Mouse (Mus musculus): Measurements from ENCODE around the gene Mtus2. TPM values are rescaled to one million over a fixed set of nuclear protein-coding genes. Genes with fewer than 3 reads are reported as not detected.

Gene Mtus2
- total and polyA plus RNA-seq, 3 experiments = 0.08 TPM; not detected in 2

GRCm38 (mm10) chr5:148244471-148244870, 287.4 kb downstream of the Mtus2 start:
- Histone ChIP-seq H3K27me3 (ENCODE audit: control insufficient read depth in 1 of 2, insufficient read depth in 2 of 2, low read length in 2 of 2) (no peaks in the 10 kb centered on the region), H3K36me3 (ENCODE audit: control insufficient read depth in 1 of 2, insufficient read depth in 2 of 2, low read length in 2 of 2) (no peaks in the 10 kb centered on the region), H3K4me1 (ENCODE audit: control insufficient read depth in 1 of 2, insufficient read depth in 2 of 2, low read length in 2 of 2) (no peaks in the 10 kb centered on the region), H3K4me3 (ENCODE audit: control insufficient read depth in 1 of 2, insufficient read depth in 1 of 2, low read depth in 2 of 2, low read length in 2 of 2) (no peak overlapping the region), H3K9ac (ENCODE audit: control insufficient read depth, low read depth, low read length, poor library complexity, severe bottlenecking) (no peak overlapping the region), H3K27ac (ENCODE audit: control insufficient read depth, low read depth, low read length) (no peak overlapping the region), H3K9me3 (replicated peaks; ENCODE audit: insufficient read depth, low read length) (no peaks in the 10 kb centered on the region), H3K79me2 (ENCODE audit: control insufficient read depth, insufficient read depth, low read length, poor library complexity) (no peaks in the 10 kb centered on the region)
- TF ChIP-seq RAD21 (IDR thresholded peaks at IDR 0.05; ENCODE audit: low read depth, low read length) = no peak
- peak; percentile 21 to 42 (median 40); a peak in 5 of 6 replicates for TF ChIP-seq CTCF (IDR thresholded peaks at IDR 0.05 in 2 of 3, conservative IDR thresholded peaks at IDR 0.05 in 1 of 3; ENCODE audit: control insufficient read depth in 1 of 3, insufficient read depth in 1 of 3, low read depth in 2 of 3, low read length in 3 of 3, poor library complexity in 1 of 3, severe bottlenecking in 1 of 3)
- DNase-seq (ENCODE audit: low read depth, low spot score) = no peak

GRCm38 (mm10) chr5:148245386-148245785, 288.3 kb downstream of the Mtus2 start:
- Histone ChIP-seq H3K4me3 (ENCODE audit: control insufficient read depth in 1 of 2, insufficient read depth in 1 of 2, low read depth in 2 of 2, low read length in 2 of 2) (no peak overlapping the region), H3K9me3 (replicated peaks; ENCODE audit: insufficient read depth, low read length) (no peaks in the 10 kb centered on the region), H3K79me2 (ENCODE audit: control insufficient read depth, insufficient read depth, low read length, poor library complexity) (no peaks in the 10 kb centered on the region), H3K9ac (ENCODE audit: control insufficient read depth, low read depth, low read length, poor library complexity, severe bottlenecking) (no peak overlapping the region), H3K36me3 (ENCODE audit: control insufficient read depth in 1 of 2, insufficient read depth in 2 of 2, low read length in 2 of 2) (no peaks in the 10 kb centered on the region), H3K4me1 (ENCODE audit: control insufficient read depth in 1 of 2, insufficient read depth in 2 of 2, low read length in 2 of 2) (no peaks in the 10 kb centered on the region), H3K27me3 (ENCODE audit: control insufficient read depth in 1 of 2, insufficient read depth in 2 of 2, low read length in 2 of 2) (no peaks in the 10 kb centered on the region), H3K27ac (ENCODE audit: control insufficient read depth, low read depth, low read length) (no peak overlapping the region)
- peak; percentile 12 for DNase-seq (ENCODE audit: low read depth, low spot score)
- no peak for TF ChIP-seq ELF1 (IDR thresholded peaks at IDR 0.05; ENCODE audit: low read depth, low read length)
- TF ChIP-seq SIN3A (IDR thresholded peaks at IDR 0.05; ENCODE audit: low read length) = no peak
- TF ChIP-seq NRF1 (IDR thresholded peaks at IDR 0.05; ENCODE audit: insufficient read depth, low read depth, low read length, poor library complexity, severe bottlenecking) = no peak
- no peak for TF ChIP-seq MYB (IDR thresholded peaks at IDR 0.05; ENCODE audit: low read depth, low read length)
- no peak for TF ChIP-seq MAX (IDR thresholded peaks at IDR 0.05; ENCODE audit: low read length)
- TF ChIP-seq E2F4 (IDR thresholded peaks at IDR 0.05; ENCODE audit: borderline replicate concordance, low read depth, low read length) = no peak
- no peak for TF ChIP-seq HCFC1 (IDR thresholded peaks at IDR 0.05; ENCODE audit: low read depth, low read length)
- TF ChIP-seq MAZ (IDR thresholded peaks at IDR 0.05; ENCODE audit: low read depth, low read length) = no peak
- TF ChIP-seq KAT2A (conservative IDR thresholded peaks at IDR 0.05; ENCODE audit: low read depth, low read length) = no peak
- TF ChIP-seq MAFK (IDR thresholded peaks at IDR 0.05; ENCODE audit: borderline replicate concordance, low read depth, low read length) = no peak
- TF ChIP-seq ETS1 (IDR thresholded peaks at IDR 0.05; ENCODE audit: low read depth, low read length) = no peak

- no peaks in the 10 kb centered on the region for H3K9me3 ChIP-seq (replicated peaks; ENCODE audit: insufficient read depth, low read length)
Measured at GRCm38 (mm10) chr5:148248236-148248635, 291.1 kb downstream of the Mtus2 start.

More at GRCm38 (mm10) chr5:148248236-148248635, 291.1 kb downstream of the Mtus2 start:
- TF ChIP-seq CTCF (IDR thresholded peaks at IDR 0.05 in 2 of 3, conservative IDR thresholded peaks at IDR 0.05 in 1 of 3; ENCODE audit: control insufficient read depth in 1 of 3, insufficient read depth in 1 of 3, low read depth in 2 of 3, low read length in 3 of 3, poor library complexity in 1 of 3, severe bottlenecking in 1 of 3) = no peak
- Histone ChIP-seq H3K36me3 (ENCODE audit: control insufficient read depth in 1 of 2, insufficient read depth in 2 of 2, low read length in 2 of 2) (no peaks in the 10 kb centered on the region), H3K4me1 (ENCODE audit: control insufficient read depth in 1 of 2, insufficient read depth in 2 of 2, low read length in 2 of 2) (no peaks in the 10 kb centered on the region), H3K27ac (ENCODE audit: control insufficient read depth, low read depth, low read length) (no peak overlapping the region), H3K4me3 (ENCODE audit: control insufficient read depth in 1 of 2, insufficient read depth in 1 of 2, low read depth in 2 of 2, low read length in 2 of 2) (no peak overlapping the region), H3K27me3 (ENCODE audit: control insufficient read depth in 1 of 2, insufficient read depth in 2 of 2, low read length in 2 of 2) (no peaks in the 10 kb centered on the region), H3K79me2 (ENCODE audit: control insufficient read depth, insufficient read depth, low read length, poor library complexity) (no peaks in the 10 kb centered on the region), H3K9ac (ENCODE audit: control insufficient read depth, low read depth, low read length, poor library complexity, severe bottlenecking) (no peak overlapping the region)
- no peak for DNase-seq (ENCODE audit: low read depth, low spot score)
